Mouse (Mus musculus): ENCODE results near the gene Fam216a. TPM values are rescaled to one million over a fixed set of nuclear protein-coding genes. Genes with fewer than 3 reads are reported as not detected.

The Fam216a gene
- polyA plus RNA-seq, 1 experiment, result 57.0 TPM

- peaks cover 1% of the 10 kb centered on the region for H3K4me1 ChIP-seq (ENCODE audit: control insufficient read depth, insufficient read depth, low read length)
- H3K9me3 ChIP-seq (replicated peaks; ENCODE audit: control insufficient read depth, insufficient read depth, low read length, poor library complexity, severe bottlenecking), result no peaks in the 10 kb centered on the region
- no peaks in the 10 kb centered on the region for H3K36me3 ChIP-seq (ENCODE audit: control insufficient read depth, insufficient read depth, low read length, poor library complexity, severe bottlenecking)
- no peak overlapping the region for H3K27ac ChIP-seq (ENCODE audit: insufficient read depth, low read length)
- H3K9ac ChIP-seq (ENCODE audit: low read depth, poor library complexity, severe bottlenecking), result no peak overlapping the region
- no peak overlapping the region for H3K4me3 ChIP-seq (ENCODE audit: low read depth, low read length)
- TF ChIP-seq EP300 (IDR thresholded peaks at IDR 0.05; ENCODE audit: insufficient read depth, low read depth, low read length) (no peak), POLR2A (IDR thresholded peaks at IDR 0.05; ENCODE audit: insufficient read depth, low read length) (no peak), CTCF (IDR thresholded peaks at IDR 0.05; ENCODE audit: low read depth, low read length) (no peak)
- no peaks in the 10 kb centered on the region for H3K27me3 ChIP-seq (ENCODE audit: control insufficient read depth, insufficient read depth, low read length, poor library complexity, severe bottlenecking)
These were observed 35.4 kb downstream of the Fam216a start for GRCm38 (mm10) chr5:122336554-122337294.

DNA sequence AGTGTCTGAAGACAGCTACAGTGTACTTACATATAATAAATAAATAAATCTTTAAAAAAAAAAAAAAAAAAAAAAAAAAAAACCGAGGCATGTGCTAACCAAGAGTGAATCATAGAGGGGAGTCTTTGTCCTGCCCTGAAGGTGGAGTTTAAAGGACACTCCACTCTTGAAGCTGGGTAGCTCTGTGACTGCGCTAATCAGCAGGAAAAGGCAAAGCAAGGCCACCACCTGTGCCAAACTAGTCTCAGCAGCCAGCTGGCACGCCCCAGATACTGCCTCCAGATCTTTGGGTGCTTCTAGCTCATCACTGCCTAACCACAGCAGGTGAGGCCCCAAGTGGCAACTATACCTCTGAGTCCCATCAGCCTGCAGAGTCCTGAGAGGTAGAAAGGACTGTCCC lies 37.5 kb downstream of the Fam216a start:
- Histone ChIP-seq H3K9me3 (replicated peaks; ENCODE audit: control insufficient read depth, insufficient read depth, low read length, poor library complexity, severe bottlenecking) (no peaks in the 10 kb centered on the region), H3K27ac (ENCODE audit: insufficient read depth, low read length) (no peak overlapping the region), H3K27me3 (ENCODE audit: control insufficient read depth, insufficient read depth, low read length, poor library complexity, severe bottlenecking) (no peaks in the 10 kb centered on the region), H3K9ac (ENCODE audit: low read depth, poor library complexity, severe bottlenecking) (no peak overlapping the region), H3K36me3 (ENCODE audit: control insufficient read depth, insufficient read depth, low read length, poor library complexity, severe bottlenecking) (no peaks in the 10 kb centered on the region), H3K4me1 (ENCODE audit: control insufficient read depth, insufficient read depth, low read length) (peaks cover 1% of the 10 kb centered on the region), H3K4me3 (ENCODE audit: low read depth, low read length) (no peak overlapping the region)
- no peak for TF ChIP-seq CTCF (IDR thresholded peaks at IDR 0.05; ENCODE audit: low read depth, low read length)
- TF ChIP-seq POLR2A (IDR thresholded peaks at IDR 0.05; ENCODE audit: insufficient read depth, low read length), result no peak
- no peak for TF ChIP-seq EP300 (IDR thresholded peaks at IDR 0.05; ENCODE audit: insufficient read depth, low read depth, low read length)

- Histone ChIP-seq H3K9me3 (replicated peaks; ENCODE audit: control insufficient read depth, insufficient read depth, low read length, poor library complexity, severe bottlenecking) (no peaks in the 10 kb centered on the region), H3K27ac (ENCODE audit: insufficient read depth, low read length) (no peak overlapping the region), H3K27me3 (ENCODE audit: control insufficient read depth, insufficient read depth, low read length, poor library complexity, severe bottlenecking) (no peaks in the 10 kb centered on the region), H3K9ac (ENCODE audit: low read depth, poor library complexity, severe bottlenecking) (no peak overlapping the region), H3K36me3 (ENCODE audit: control insufficient read depth, insufficient read depth, low read length, poor library complexity, severe bottlenecking) (no peaks in the 10 kb centered on the region), H3K4me3 (ENCODE audit: low read depth, low read length) (no peak overlapping the region), H3K4me1 (ENCODE audit: control insufficient read depth, insufficient read depth, low read length) (peaks cover 1% of the 10 kb centered on the region)
- no peak for TF ChIP-seq CTCF (IDR thresholded peaks at IDR 0.05; ENCODE audit: low read depth, low read length)
- TF ChIP-seq EP300 (IDR thresholded peaks at IDR 0.05; ENCODE audit: insufficient read depth, low read depth, low read length), result no peak
- TF ChIP-seq POLR2A (IDR thresholded peaks at IDR 0.05; ENCODE audit: insufficient read depth, low read length), result no peak
These were observed 41.9 kb downstream of the Fam216a start for GRCm38 (mm10) chr5:122330269-122330668.

DNA sequence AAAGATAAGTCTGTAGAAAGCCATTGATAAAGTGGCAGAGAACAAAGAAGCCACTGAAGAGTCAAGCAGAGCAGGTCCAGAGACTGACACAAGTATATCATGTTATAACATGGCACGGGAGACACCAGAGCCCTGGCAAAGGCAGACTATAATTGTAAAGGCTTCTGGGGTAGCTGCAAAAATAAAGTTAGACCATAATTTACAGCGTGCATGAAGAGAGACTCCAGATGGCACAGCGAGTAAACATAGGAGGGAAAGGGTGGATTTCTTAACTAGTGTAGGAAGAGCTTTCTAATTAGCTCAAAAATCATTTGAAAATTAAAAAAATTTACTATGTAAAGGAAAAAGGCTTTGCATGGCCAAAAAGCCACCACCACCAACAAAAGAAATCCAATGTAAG lies 44.9 kb downstream of the Fam216a start:
- H3K4me1 ChIP-seq (ENCODE audit: control insufficient read depth, insufficient read depth, low read length), result no peaks in the 10 kb centered on the region
- TF ChIP-seq EP300 (IDR thresholded peaks at IDR 0.05; ENCODE audit: insufficient read depth, low read depth, low read length), result no peak
- TF ChIP-seq CTCF (IDR thresholded peaks at IDR 0.05; ENCODE audit: low read depth, low read length), result no peak
- TF ChIP-seq POLR2A (IDR thresholded peaks at IDR 0.05; ENCODE audit: insufficient read depth, low read length), result no peak
- H3K9me3 ChIP-seq (replicated peaks; ENCODE audit: control insufficient read depth, insufficient read depth, low read length, poor library complexity, severe bottlenecking), result no peaks in the 10 kb centered on the region
- H3K36me3 ChIP-seq (ENCODE audit: control insufficient read depth, insufficient read depth, low read length, poor library complexity, severe bottlenecking), result 0 out of 2 replicates have a peak, but pooled peaks cover 4% of the 10 kb centered on the region
- H3K27ac ChIP-seq (ENCODE audit: insufficient read depth, low read length), result no peak overlapping the region
- H3K27me3 ChIP-seq (ENCODE audit: control insufficient read depth, insufficient read depth, low read length, poor library complexity, severe bottlenecking), result no peaks in the 10 kb centered on the region
- no peak overlapping the region for H3K9ac ChIP-seq (ENCODE audit: low read depth, poor library complexity, severe bottlenecking)
- H3K4me3 ChIP-seq (ENCODE audit: low read depth, low read length), result no peak overlapping the region

DNA sequence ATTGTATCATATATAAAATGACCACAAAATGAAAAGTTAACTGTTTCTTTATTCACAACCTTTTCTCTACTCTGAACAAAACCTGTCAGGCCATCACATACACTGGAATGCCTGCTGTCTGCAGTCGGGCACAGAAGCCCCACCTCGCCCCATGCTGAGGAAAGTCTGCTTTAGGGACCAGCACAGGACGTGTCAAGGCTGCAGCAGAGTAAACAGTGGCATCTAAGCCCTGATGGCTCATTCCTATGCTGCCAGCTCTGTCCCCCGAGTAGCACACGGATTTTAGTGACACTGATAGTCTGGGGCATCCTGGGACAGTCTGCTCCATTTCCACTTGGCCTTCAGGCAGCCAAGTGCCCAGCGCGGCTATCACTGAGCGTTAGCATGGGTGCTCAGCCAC lies 46.7 kb downstream of the Fam216a start:
- Histone ChIP-seq H3K4me3 (ENCODE audit: low read depth, low read length) (no peak overlapping the region), H3K9me3 (replicated peaks; ENCODE audit: control insufficient read depth, insufficient read depth, low read length, poor library complexity, severe bottlenecking) (no peaks in the 10 kb centered on the region), H3K4me1 (ENCODE audit: control insufficient read depth, insufficient read depth, low read length) (no peaks in the 10 kb centered on the region), H3K27ac (ENCODE audit: insufficient read depth, low read length) (no peak overlapping the region), H3K36me3 (ENCODE audit: control insufficient read depth, insufficient read depth, low read length, poor library complexity, severe bottlenecking) (0 out of 2 replicates have a peak, but pooled peaks cover 4% of the 10 kb centered on the region), H3K9ac (ENCODE audit: low read depth, poor library complexity, severe bottlenecking) (no peak overlapping the region), H3K27me3 (ENCODE audit: control insufficient read depth, insufficient read depth, low read length, poor library complexity, severe bottlenecking) (no peaks in the 10 kb centered on the region)
- TF ChIP-seq POLR2A (IDR thresholded peaks at IDR 0.05; ENCODE audit: insufficient read depth, low read length) (no peak), CTCF (IDR thresholded peaks at IDR 0.05; ENCODE audit: low read depth, low read length) (no peak), EP300 (IDR thresholded peaks at IDR 0.05; ENCODE audit: insufficient read depth, low read depth, low read length) (no peak)
